Mouse (Mus musculus) cortical plate, adult 2 months (tissue): ENCODE measurements around the gene Zfp865.

Source experiments
- CTCF ChIP-seq: fragments of 200-500 bp; IDR thresholded peaks from 2 replicates; pipeline ENCODE4 v1.5.1; 2011; ENCODE audit warnings: mild to moderate bottlenecking, control low read depth, low read length; ENCODE audit not compliant: insufficient read depth; ENCODE audit errors: extremely low read depth
- POLR2A ChIP-seq: fragments of 200-500 bp; IDR thresholded peaks from 2 replicates; pipeline ENCODE4 v1.6.1; 2011; ENCODE audit warnings: mild to moderate bottlenecking, low read length, control low read depth; ENCODE audit not compliant: insufficient read depth; ENCODE audit errors: extremely low read depth

- TF ChIP-seq CTCF (no peak), POLR2A (no peak)
Observed at GRCm38 (mm10) chr7:5059421-5059820, 39.2 kb downstream of the Zfp865 start.
